ENCODE assay signal across 12 mouse cellular contexts in genomic region chr5:77672073-77672924, GRCm38 (mm10).
"Had no signal": no experiment of that assay in that cellular context is flagged by ENCODE, and none has a peak within 500 bp of the region (broad histone marks: within the 10 kb centered on the region; RNA-seq: fewer than 3 reads in every experiment).

No protein-coding gene starts in this region.

- H3K4me3 ChIP-seq: limb, embryonic 13.5 days; midbrain, embryonic 12.5 days; stomach, embryonic 15.5 days had no signal

- DNase-seq: kidney, adult 18-20 months; kidney, postnatal 10 days; kidney, postnatal 4 days; left cerebral cortex, postnatal 4 days; lung, adult 18-20 months; lung, postnatal 4 days; right cerebral cortex, postnatal 14 days; thymus, postnatal 36 days had no signal

- H3K27me3 ChIP-seq: limb, embryonic 13.5 days; midbrain, embryonic 12.5 days; stomach, embryonic 15.5 days had no signal

- H3K27ac ChIP-seq: limb, embryonic 13.5 days; liver, embryonic 14.5 days; midbrain, embryonic 12.5 days; stomach, embryonic 15.5 days had no signal

- H3K9me3 ChIP-seq: limb, embryonic 13.5 days; midbrain, embryonic 12.5 days; stomach, embryonic 15.5 days had no signal

- H3K9ac ChIP-seq: limb, embryonic 13.5 days; liver, embryonic 14.5 days; midbrain, embryonic 12.5 days; stomach, embryonic 15.5 days had no signal

- H3K4me1 ChIP-seq: limb, embryonic 13.5 days; midbrain, embryonic 12.5 days; stomach, embryonic 15.5 days had no signal

- H3K4me2 ChIP-seq: limb, embryonic 13.5 days; midbrain, embryonic 12.5 days; stomach, embryonic 15.5 days had no signal

- H3K36me3 ChIP-seq: limb, embryonic 13.5 days; midbrain, embryonic 12.5 days; stomach, embryonic 15.5 days had no signal
